Mouse (Mus musculus): ENCODE results near the gene Ube2l3.

Ube2l3 gene

DNA sequence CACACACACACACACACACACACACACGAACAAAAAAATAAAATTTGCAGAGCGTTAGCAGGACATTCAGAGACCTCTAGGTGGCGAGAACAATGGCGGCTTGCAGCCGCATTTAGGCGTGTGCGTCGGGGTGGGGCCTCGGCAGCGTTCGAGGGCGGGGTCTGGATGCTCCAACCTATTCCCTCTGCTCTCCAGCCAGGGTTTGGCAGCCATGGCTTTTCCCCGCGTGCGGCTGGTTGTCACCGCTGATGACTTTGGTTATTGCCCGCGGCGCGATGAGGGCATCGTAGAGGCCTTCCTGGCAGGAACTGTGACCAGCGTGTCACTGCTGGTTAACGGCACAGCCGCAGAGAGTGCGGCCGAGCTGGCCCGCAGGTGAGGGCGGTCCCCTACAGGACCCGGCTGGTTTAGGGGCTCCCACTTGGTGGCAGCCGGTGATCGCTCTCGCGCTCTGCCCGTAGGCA, 55.6 kb downstream of the Ube2l3 start, which contains the start of gene Ccdc116:
Ccdc116 (minus strand) TSS at position 458 of the 464 bp plus-strand sequence.
- DNase-seq (ENCODE audit: low read depth, low spot score) = peak; percentile 53

DNA sequence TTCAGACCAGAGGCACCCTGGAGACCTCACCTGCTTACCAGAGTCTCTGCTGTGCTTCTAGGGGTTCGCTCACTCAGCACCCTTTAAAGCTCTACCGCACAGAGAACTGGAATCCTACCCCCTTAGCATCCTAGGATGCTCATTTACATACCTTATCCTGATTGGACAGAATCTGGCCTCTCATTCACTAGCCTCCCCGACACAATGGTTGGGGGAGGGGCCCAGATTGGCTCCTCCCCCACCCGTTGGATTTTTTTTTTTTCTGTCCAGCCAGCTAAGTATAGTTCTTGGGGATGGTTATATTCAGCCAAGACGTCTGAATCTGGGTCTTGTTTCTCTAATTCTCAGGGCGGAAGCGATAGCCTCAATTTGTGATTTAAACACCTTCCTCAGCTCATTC, 58.1 kb downstream of the Ube2l3 start, which contains the start of gene Ydjc:
Ydjc (plus strand) TSS at position 283 of the 400 bp plus-strand sequence.
- no peak for DNase-seq (ENCODE audit: low read depth, low spot score)

- DNase-seq (ENCODE audit: low read depth, low spot score) = no peak
Observed at GRCm38 (mm10) chr16:17137355-17137754, 65.1 kb downstream of the Ube2l3 start.

- DNase-seq (ENCODE audit: low read depth, low spot score) = no peak
Observed at GRCm38 (mm10) chr16:17132906-17133200, 69.6 kb downstream of the Ube2l3 start.

DNA sequence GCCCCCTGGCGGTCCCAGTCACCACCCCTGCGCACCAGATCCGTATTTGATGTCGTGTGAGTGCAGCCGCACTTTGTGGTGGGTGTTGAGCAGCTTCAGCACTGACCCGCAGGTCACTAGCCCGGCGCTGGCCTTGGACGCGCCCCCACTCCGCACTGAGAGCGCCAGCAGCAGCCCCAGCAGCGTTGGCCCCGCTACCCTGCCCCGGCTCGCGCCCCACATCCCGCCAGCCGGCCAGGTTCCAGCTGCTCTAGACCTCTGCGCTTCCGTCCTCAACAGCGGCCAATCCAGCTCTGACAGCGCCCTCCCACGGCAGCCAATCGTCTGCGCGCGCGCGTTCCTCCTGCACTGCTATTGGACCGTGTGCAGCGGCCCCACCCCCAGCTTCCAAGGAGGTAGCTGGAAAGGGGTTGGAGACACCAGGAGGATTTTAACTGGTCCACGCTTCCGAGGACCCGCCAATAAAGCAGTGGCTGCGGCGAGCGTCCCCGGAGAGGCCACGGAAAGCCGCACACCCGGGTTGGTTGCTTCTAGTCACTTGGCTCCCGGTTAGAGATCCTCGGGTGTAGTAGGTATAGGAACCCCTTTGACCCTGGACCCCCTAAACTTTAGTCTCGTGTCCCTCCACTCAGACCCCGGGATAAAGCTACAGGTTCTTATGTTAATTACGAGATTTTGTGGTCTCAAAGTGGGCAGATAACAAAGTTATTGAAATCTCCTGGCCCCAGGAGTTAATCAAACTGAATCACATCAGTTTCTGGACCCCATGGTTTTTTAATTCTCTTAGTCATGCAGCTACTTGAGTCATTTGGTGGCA, 70.2 kb downstream of the Ube2l3 start, which contains the start of gene Sdf2l1:
Sdf2l1 (minus strand) TSS at position 295 of the 817 bp plus-strand sequence.
- peak; percentile 96 for DNase-seq (ENCODE audit: low read depth, low spot score)

GRCm38 (mm10) chr16:17131191-17132088, 71.0 kb downstream of the Ube2l3 start:
- DNase-seq (ENCODE audit: low read depth, low spot score) = no peak

DNA sequence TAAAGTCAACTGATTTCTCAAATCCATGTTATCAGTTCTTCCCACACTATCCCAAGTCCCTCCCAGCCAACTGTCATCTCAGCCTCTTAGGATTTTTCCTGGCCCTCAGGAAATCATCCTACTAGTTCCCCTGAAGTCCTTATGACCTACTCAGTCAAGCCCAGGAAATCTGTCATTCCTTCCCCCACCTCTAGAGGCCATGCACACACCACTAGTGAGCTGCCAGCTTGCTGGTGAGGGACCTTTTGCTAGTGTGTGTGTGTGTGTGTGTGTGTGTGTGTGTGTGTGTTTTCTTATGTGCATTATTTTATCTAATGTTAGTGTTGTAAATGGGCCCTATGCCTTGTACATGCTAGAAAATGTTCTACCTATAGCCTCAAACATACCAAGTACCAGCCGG, 75.2 kb downstream of the Ube2l3 start:
- no peak for DNase-seq (ENCODE audit: low read depth, low spot score)

GRCm38 (mm10) chr16:17124871-17125520, 77.5 kb downstream of the Ube2l3 start, which contains the start of gene 2610318N02Rik:
2610318N02Rik (minus strand) TSS chr16:17125167.
- peak; percentile 80 for DNase-seq (ENCODE audit: low read depth, low spot score)

DNA sequence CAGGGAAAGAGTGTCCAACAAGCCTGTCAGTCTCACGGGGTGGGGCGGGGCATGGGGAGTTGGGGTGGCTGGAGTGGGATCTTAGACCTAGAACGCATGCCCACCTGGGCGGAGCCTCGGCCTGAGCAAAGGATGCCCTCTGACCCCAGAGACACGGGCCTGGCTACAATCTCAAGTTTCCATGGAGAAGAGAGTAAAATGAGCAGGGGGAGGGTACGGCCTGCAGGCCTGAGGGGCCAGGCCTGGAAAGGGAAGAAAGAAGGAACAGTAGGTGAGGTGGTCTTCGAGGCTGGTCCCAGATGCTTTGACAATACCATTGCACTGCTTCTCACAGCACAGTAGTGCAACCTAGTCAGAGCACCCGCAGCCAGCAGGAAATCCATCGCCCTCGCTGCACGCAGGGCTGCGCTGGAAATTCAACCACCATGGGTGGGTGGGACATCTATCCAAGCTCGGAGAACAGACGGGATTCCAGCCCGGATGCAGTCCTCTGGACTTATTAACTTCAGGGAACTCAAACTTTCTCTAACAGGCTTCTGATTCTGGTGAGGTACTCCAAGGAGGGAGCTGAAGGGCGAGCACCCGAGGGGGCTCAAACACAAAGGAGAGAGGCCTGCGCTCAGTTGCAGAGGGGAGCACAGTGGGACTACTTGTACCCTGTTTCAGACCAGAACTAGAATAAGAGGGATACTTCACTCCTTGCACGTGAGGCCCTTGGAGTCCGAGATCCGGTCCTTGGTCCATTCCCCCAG, 78.2 kb downstream of the Ube2l3 start:
- no peak for DNase-seq (ENCODE audit: low read depth, low spot score)

DNA sequence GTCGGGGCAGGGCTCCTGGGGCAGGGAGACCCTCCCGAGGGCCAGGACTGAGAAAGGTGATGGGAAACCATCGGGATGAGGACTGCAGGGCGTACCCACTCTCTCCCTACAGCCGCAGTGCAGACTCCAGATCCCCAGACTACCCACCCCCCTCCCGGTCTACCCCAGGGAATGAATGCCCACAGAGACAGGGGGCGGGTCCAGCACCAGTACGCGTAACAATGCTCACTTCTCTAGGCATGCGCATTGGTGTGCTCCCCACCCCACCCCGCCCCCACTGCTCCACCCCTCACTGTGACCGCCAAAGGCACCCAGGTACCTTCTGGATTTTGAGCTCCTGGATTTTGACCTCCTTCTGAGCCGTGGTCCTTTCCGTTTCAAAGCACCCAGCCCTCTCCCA, 80.9 kb downstream of the Ube2l3 start:
- no peak for DNase-seq (ENCODE audit: low read depth, low spot score)

GRCm38 (mm10) chr16:17117309-17117799, 85.1 kb downstream of the Ube2l3 start:
- DNase-seq (ENCODE audit: low read depth, low spot score) = no peak

- peak; percentile 69 for DNase-seq (ENCODE audit: low read depth, low spot score)
Observed at GRCm38 (mm10) chr16:17110771-17111743, 91.4 kb downstream of the Ube2l3 start, which contains the start of gene Ppil2. Ppil2 (minus strand) TSS chr16:17111257.

GRCm38 (mm10) chr16:17104600-17104999, 97.8 kb downstream of the Ube2l3 start:
- no peak for DNase-seq (ENCODE audit: low read depth, low spot score)

DNA sequence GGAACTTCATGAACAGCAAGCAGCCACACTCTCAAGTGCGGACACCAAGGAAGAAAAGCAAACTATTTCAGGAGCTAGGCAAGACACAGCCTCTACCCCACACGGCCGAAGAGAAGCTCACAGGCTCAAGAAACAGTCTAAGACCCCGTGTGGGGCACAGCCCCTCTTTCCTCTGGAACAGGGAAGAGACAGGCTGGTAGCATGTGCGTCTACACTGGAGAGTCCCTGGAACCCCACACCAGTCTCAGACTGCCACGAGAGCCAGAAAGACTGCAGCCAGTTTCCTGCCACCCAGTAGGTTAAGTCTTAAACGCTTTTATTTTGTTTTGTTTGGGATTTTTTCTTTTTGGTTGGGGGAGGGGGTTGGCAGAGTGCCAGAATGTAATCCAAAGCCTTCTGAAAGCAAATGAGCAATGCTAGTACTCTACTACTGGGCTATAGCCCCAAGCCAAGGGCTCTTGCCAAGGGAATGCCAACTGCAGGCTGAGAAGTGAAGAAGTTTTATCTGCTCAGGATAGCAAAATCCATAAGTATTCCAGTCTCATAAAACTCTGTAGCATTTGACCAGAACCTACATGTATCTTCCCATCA, 99.7 kb downstream of the Ube2l3 start:
- DNase-seq (ENCODE audit: low read depth, low spot score) = no peak
